Comparison of ENCODE assay signal across 21 mouse cellular contexts in genomic region chr2:168332972-168333371, GRCm38 (mm10). TPM values are rescaled to one million over a fixed set of nuclear protein-coding genes. Genes with fewer than 3 reads are reported as not detected.
DNase-seq lines count a peak whose midpoint lies in the region; ATAC-seq and TF ChIP-seq lines count a peak whose summit lies in the region.
"Had no signal": no experiment of that assay in that cellular context is flagged by ENCODE, and none has a peak within 500 bp of the region (broad histone marks: within the 10 kb centered on the region; RNA-seq: fewer than 3 reads in every experiment).

No protein-coding gene starts in this region.

- H3K9ac ChIP-seq in intestine, embryonic 15.5 days: no peak overlapping the region
- no peak overlapping the region for H3K9ac ChIP-seq in intestine, postnatal 0 days (ENCODE audit: low read depth, low read length)
- H3K9ac ChIP-seq in lung, embryonic 14.5 days: no peak overlapping the region
- no peak overlapping the region for H3K9ac ChIP-seq in limb, embryonic 13.5 days
- H3K9ac ChIP-seq: forebrain, embryonic 12.5 days; hindbrain, embryonic 13.5 days; liver, embryonic 14.5 days; neural tube, embryonic 15.5 days had no signal

- no peak for TF ChIP-seq POLR2A in lung, adult 2 months (IDR thresholded peaks at IDR 0.05; ENCODE audit: borderline replicate concordance, extremely low read depth, low read depth, low read length)

- H3K4me3 ChIP-seq in intestine, embryonic 15.5 days (replicated peaks): no peak overlapping the region
- no peak overlapping the region for H3K4me3 ChIP-seq in intestine, postnatal 0 days (ENCODE audit: low read depth, low read length)
- H3K4me3 ChIP-seq in lung, embryonic 14.5 days (ENCODE audit: low read depth, low read length): no peak overlapping the region
- no peak overlapping the region for H3K4me3 ChIP-seq in lung, adult 2 months (replicated peaks; ENCODE audit: extremely low read depth, low read depth, low read length)
- H3K4me3 ChIP-seq in limb, embryonic 13.5 days: no peak overlapping the region
- H3K4me3 ChIP-seq: forebrain, embryonic 12.5 days; hindbrain, embryonic 13.5 days; layer of hippocampus, adult 2 months; midbrain, embryonic 13.5 days; myocyte; neural tube, embryonic 15.5 days had no signal

- no peak overlapping the region for H3K4me2 ChIP-seq in intestine, embryonic 15.5 days (replicated peaks)
- no peak overlapping the region for H3K4me2 ChIP-seq in intestine, postnatal 0 days (replicated peaks; ENCODE audit: low read depth)
- H3K4me2 ChIP-seq in lung, embryonic 14.5 days: peak overlapping the region; percentile 16
- no peak overlapping the region for H3K4me2 ChIP-seq in limb, embryonic 13.5 days (replicated peaks)
- H3K4me2 ChIP-seq: forebrain, embryonic 12.5 days; hindbrain, embryonic 13.5 days; neural tube, embryonic 15.5 days had no signal

- WGBS in intestine, embryonic 15.5 days: 27% methylated on average over 6 of the region's 6 CpGs
- 25% methylated on average over 6 of the region's 6 CpGs for WGBS in intestine, postnatal 0 days
- 12% methylated on average over 6 of the region's 6 CpGs for WGBS in lung, embryonic 14.5 days
- WGBS in lung, adult 2 months: 18% methylated on average over 6 of the region's 6 CpGs
- WGBS in limb, embryonic 13.5 days: 56% methylated on average over 6 of the region's 6 CpGs

- no peaks in the 10 kb centered on the region for H3K9me3 ChIP-seq in intestine, embryonic 15.5 days
- H3K9me3 ChIP-seq in intestine, postnatal 0 days (ENCODE audit: control insufficient read depth): no peaks in the 10 kb centered on the region
- no peaks in the 10 kb centered on the region for H3K9me3 ChIP-seq in lung, embryonic 14.5 days (ENCODE audit: low read depth, low read length)
- no peaks in the 10 kb centered on the region for H3K9me3 ChIP-seq in limb, embryonic 13.5 days
- H3K9me3 ChIP-seq: forebrain, embryonic 12.5 days; hindbrain, embryonic 13.5 days; midbrain, embryonic 13.5 days; neural tube, embryonic 15.5 days had no signal

- no peaks in the 10 kb centered on the region for H3K36me3 ChIP-seq in intestine, embryonic 15.5 days
- H3K36me3 ChIP-seq in intestine, postnatal 0 days (ENCODE audit: control insufficient read depth, insufficient read depth): no peaks in the 10 kb centered on the region
- H3K36me3 ChIP-seq in lung, embryonic 14.5 days (ENCODE audit: insufficient read depth): no peaks in the 10 kb centered on the region
- no peaks in the 10 kb centered on the region for H3K36me3 ChIP-seq in limb, embryonic 13.5 days
- H3K36me3 ChIP-seq: forebrain, embryonic 12.5 days; hindbrain, embryonic 13.5 days; midbrain, embryonic 13.5 days; neural tube, embryonic 15.5 days had no signal

- H3K27me3 ChIP-seq in intestine, embryonic 15.5 days (replicated peaks): no peaks in the 10 kb centered on the region
- H3K27me3 ChIP-seq in intestine, postnatal 0 days (replicated peaks; ENCODE audit: control insufficient read depth, insufficient read depth, low read length): no peaks in the 10 kb centered on the region
- H3K27me3 ChIP-seq in lung, embryonic 14.5 days (ENCODE audit: insufficient read depth, low read length): no peaks in the 10 kb centered on the region
- H3K27me3 ChIP-seq in limb, embryonic 13.5 days: no peaks in the 10 kb centered on the region
- H3K27me3 ChIP-seq: neural tube, embryonic 15.5 days had no signal

- H3K4me1 ChIP-seq in intestine, embryonic 15.5 days (replicated peaks): peaks cover 17% of the 10 kb centered on the region
- no peaks in the 10 kb centered on the region for H3K4me1 ChIP-seq in intestine, postnatal 0 days (replicated peaks; ENCODE audit: control insufficient read depth, insufficient read depth, low read length)
- peaks cover 16% of the 10 kb centered on the region; the same call in 1 of the 2 replicates for H3K4me1 ChIP-seq in lung, embryonic 14.5 days (ENCODE audit: insufficient read depth)
- H3K4me1 ChIP-seq in lung, adult 2 months (ENCODE audit: control insufficient read depth, insufficient read depth, low read length): 0 out of 2 replicates have a peak, but pooled peaks cover 3% of the 10 kb centered on the region
- H3K4me1 ChIP-seq in limb, embryonic 13.5 days: peaks cover 22% of the 10 kb centered on the region

- H3K27ac ChIP-seq in intestine, embryonic 15.5 days: no peak overlapping the region
- no peak overlapping the region for H3K27ac ChIP-seq in intestine, postnatal 0 days (ENCODE audit: low read depth, low read length)
- H3K27ac ChIP-seq in lung, embryonic 14.5 days (ENCODE audit: low read depth): peak overlapping the region; percentile 60; the same call in 1 of the 2 replicates
- H3K27ac ChIP-seq in limb, embryonic 13.5 days: no peak overlapping the region
- H3K27ac ChIP-seq: layer of hippocampus, adult 2 months; liver, embryonic 14.5 days; neural tube, embryonic 15.5 days had no signal

- TF ChIP-seq CTCF in intestine, postnatal 0 days (IDR thresholded peaks at IDR 0.05; ENCODE audit: low read depth): no peak
- TF ChIP-seq CTCF in lung, embryonic 14.5 days (IDR thresholded peaks at IDR 0.05; ENCODE audit: low read depth): no peak
- no peak for TF ChIP-seq CTCF in lung, adult 2 months (IDR thresholded peaks at IDR 0.05; ENCODE audit: insufficient read depth, low read length)

- peak; percentile 76 for DNase-seq in lung, embryonic 14.5 days
- no peak for DNase-seq in lung, adult 2 months
- DNase-seq in lung, postnatal 25 days (ENCODE audit: low spot score): peak; percentile 52
- DNase-seq in spleen, postnatal 36 days (ENCODE audit: low spot score in 2 of 2): no peak
- DNase-seq in c-Kit-positive CD71-positive TER-119-positive erythroid progenitor cells, embryonic 14.5 days (ENCODE audit: low spot score): no peak
- DNase-seq: adrenal gland, postnatal 36 days; cerebellum, adult 9-11 months; embryo, embryonic 11 days; gastrocnemius, postnatal 36 days; left cerebral cortex, postnatal 4 days had no signal

- ATAC-seq in intestine, embryonic 15.5 days: peak; percentile 49; the same call in 1 of the 2 replicates
- no peak for ATAC-seq in intestine, postnatal 0 days
- peak; percentile 85 for ATAC-seq in lung, embryonic 14.5 days (ENCODE audit: insufficient read depth)
- peak; percentile 32; the same call in 1 of the 2 replicates for ATAC-seq in limb, embryonic 13.5 days (ENCODE audit: low FRiP score, low read depth)
- ATAC-seq: intestine, embryonic 16.5 days; midbrain, embryonic 13.5 days had no signal

RNA-seq across cellular contexts. Expression of gene Kcng1, which starts 51.4 kb away (rescaled TPM):
- 6.6 and 8.4 TPM in 2 replicates for polyA plus RNA-seq in intestine, embryonic 15.5 days (2015; fragmentation: Nextera tagmentation; extraction: Ambion mirVana)
- polyA plus RNA-seq in intestine, postnatal 0 days (2015; fragmentation: Nextera tagmentation; extraction: Ambion mirVana): 1.8 and 1.9 TPM in 2 replicates
- polyA plus RNA-seq in lung, embryonic 14.5 days (2014; fragmentation: Nextera tagmentation; extraction: Ambion mirVana): 0.14 and 0.83 TPM in 2 replicates
- 0.62 and 0.71 TPM in 2 replicates for polyA plus RNA-seq in lung, adult 2 months (2012; rRNA removed)
- polyA plus RNA-seq in limb, embryonic 13.5 days (2015; fragmentation: Nextera tagmentation; extraction: Ambion mirVana): 1.3 and 1.8 TPM in 2 replicates
- polyA plus RNA-seq: myocyte had no signal

Comparison
In these comparisons a context has a peak if more than half of its experiments do, and no peak if none do; other contexts are left out.
1. DNase-seq: peak in lung, embryonic 14.5 days (single experiment) and lung, postnatal 25 days (single experiment); none in lung, adult 2 months (single experiment), spleen, postnatal 36 days (0 of 2) and c-Kit-positive CD71-positive TER-119-positive erythroid progenitor cells, embryonic 14.5 days (single experiment).